Mouse (Mus musculus) embryo, embryonic 11 days (tissue): ENCODE measurements around the gene Fgf22.

ENCODE experiments used
- DNase-seq: peaks from one replicate; pipeline ENCODE4 v3.0.0-alpha.2; 2015

The Fgf22 gene

GRCm38 (mm10) chr10:79754856-79755516, at the start of gene Fgf22:
Gene Fgf22, plus strand, starts transcription at chr10:79755076.
- peak; percentile 88 for DNase-seq

GRCm38 (mm10) chr10:79705951-79706350, 48.9 kb upstream of the Fgf22 start:
- DNase-seq, result no peak

GRCm38 (mm10) chr10:79706406-79707094, 48.3 kb upstream of the Fgf22 start:
- no peak for DNase-seq

- DNase-seq, result no peak
These were observed 47.7 kb upstream of the Fgf22 start for GRCm38 (mm10) chr10:79707162-79707561.

- no peak for DNase-seq
These were observed 47.1 kb upstream of the Fgf22 start for GRCm38 (mm10) chr10:79707759-79708158.

- no peak for DNase-seq
These were observed 46.2 kb upstream of the Fgf22 start for GRCm38 (mm10) chr10:79708668-79709067.

- DNase-seq, result no peak
These were observed 45.6 kb upstream of the Fgf22 start for GRCm38 (mm10) chr10:79709307-79709706.

- peak; percentile 54 for DNase-seq
These were observed 42.8 kb upstream of the Fgf22 start for GRCm38 (mm10) chr10:79712029-79712428.

- DNase-seq, result peak; percentile 86
These were observed 42.3 kb upstream of the Fgf22 start for GRCm38 (mm10) chr10:79712499-79713126.

GRCm38 (mm10) chr10:79713163-79713562, 41.7 kb upstream of the Fgf22 start:
- DNase-seq, result no peak

GRCm38 (mm10) chr10:79714996-79715395, 39.9 kb upstream of the Fgf22 start:
- no peak for DNase-seq

- DNase-seq, result peak; percentile 55
These were observed 38.5 kb upstream of the Fgf22 start, which contains the start of gene Hcn2 for GRCm38 (mm10) chr10:79716254-79716987. Gene Hcn2, plus strand, starts transcription at chr10:79716634.

- DNase-seq, result peak; percentile 40
These were observed 37.9 kb upstream of the Fgf22 start for GRCm38 (mm10) chr10:79716988-79717355.

- peak; percentile 86 for DNase-seq
These were observed 37.1 kb upstream of the Fgf22 start for GRCm38 (mm10) chr10:79717640-79718357.

- no peak for DNase-seq
These were observed 33.8 kb upstream of the Fgf22 start for GRCm38 (mm10) chr10:79721089-79721488.

- no peak for DNase-seq
These were observed 31.8 kb upstream of the Fgf22 start for GRCm38 (mm10) chr10:79723047-79723446.

- DNase-seq, result no peak
These were observed 31.2 kb upstream of the Fgf22 start for GRCm38 (mm10) chr10:79723692-79724091.

GRCm38 (mm10) chr10:79726090-79726489, 28.8 kb upstream of the Fgf22 start:
- peak; percentile 41 for DNase-seq

GRCm38 (mm10) chr10:79728323-79729249, 26.3 kb upstream of the Fgf22 start:
- no peak for DNase-seq

GRCm38 (mm10) chr10:79729357-79729965, 25.4 kb upstream of the Fgf22 start:
- no peak for DNase-seq

- no peak for DNase-seq
These were observed 22.4 kb upstream of the Fgf22 start for GRCm38 (mm10) chr10:79732500-79732899.
